Mouse (Mus musculus): ENCODE data around the gene Lin28b.

GRCm38 (mm10) chr10:45345217-45345616 lies 141.0 kb downstream of the Lin28b start:
- TF ChIP-seq EP300 (IDR thresholded peaks at IDR 0.05; ENCODE audit: low read depth in 1 of 2, low read length in 2 of 2) (no peak), CTCF (IDR thresholded peaks at IDR 0.05 in 2 of 3, conservative IDR thresholded peaks at IDR 0.05 in 1 of 3; ENCODE audit: control insufficient read depth in 1 of 3, insufficient read depth in 1 of 3, low read depth in 2 of 3, low read length in 3 of 3, poor library complexity in 1 of 3, severe bottlenecking in 1 of 3) (no peak), TCF12 (IDR thresholded peaks at IDR 0.05; ENCODE audit: low read depth, low read length) (no peak), NRF1 (IDR thresholded peaks at IDR 0.05; ENCODE audit: insufficient read depth, low read depth, low read length, poor library complexity, severe bottlenecking) (no peak)
